Mouse (Mus musculus): ENCODE results near the gene Ctrc. TPM values are rescaled to one million over a fixed set of nuclear protein-coding genes. Genes with fewer than 3 reads are reported as not detected.

Gene Ctrc
- not detected in 2 replicates for polyA plus RNA-seq (2016; fragmentation: Nextera tagmentation; extraction: Ambion mirVana)

DNA sequence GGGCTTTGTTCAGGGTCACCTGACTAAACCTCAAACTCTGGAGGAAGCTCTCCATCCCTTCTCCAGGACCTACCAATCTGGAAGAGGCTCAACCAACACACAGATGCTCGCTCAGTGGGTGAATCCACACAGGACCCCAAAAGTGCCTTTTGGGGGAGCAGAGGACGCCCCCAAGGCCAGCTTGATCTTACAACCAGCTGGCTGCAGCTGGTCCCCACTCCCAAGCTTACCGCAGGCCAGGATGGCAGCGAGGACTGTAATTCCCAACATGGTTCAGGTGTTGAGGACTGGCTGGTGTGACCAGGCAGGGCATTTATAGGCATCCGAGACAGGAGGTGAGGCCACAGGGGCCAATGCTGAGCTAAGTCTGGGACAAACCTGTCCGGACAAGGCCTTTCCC is at the start of gene Ctrc:
Gene Ctrc (minus strand): TSS at position 361 of the 400 bp plus-strand sequence.
- no peak within 1 kb of the TSS for H3K4me3 ChIP-seq
- no peaks in the 10 kb centered on the region for H3K4me1 ChIP-seq
- H3K9ac ChIP-seq, result no peak within 1 kb of the TSS
- H3K36me3 ChIP-seq, result no peaks in the 10 kb centered on the region
- no peaks in the 10 kb centered on the region for H3K27me3 ChIP-seq (replicated peaks)
- no peaks in the 10 kb centered on the region for H3K9me3 ChIP-seq
- no peak within 1 kb of the TSS for H3K4me2 ChIP-seq (replicated peaks)
- no peak within 1 kb of the TSS for H3K27ac ChIP-seq
- ATAC-seq (ENCODE audit: low FRiP score, low read depth), result no peak
- 85% methylated on average over 6 of the region's 6 CpGs for WGBS

DNA sequence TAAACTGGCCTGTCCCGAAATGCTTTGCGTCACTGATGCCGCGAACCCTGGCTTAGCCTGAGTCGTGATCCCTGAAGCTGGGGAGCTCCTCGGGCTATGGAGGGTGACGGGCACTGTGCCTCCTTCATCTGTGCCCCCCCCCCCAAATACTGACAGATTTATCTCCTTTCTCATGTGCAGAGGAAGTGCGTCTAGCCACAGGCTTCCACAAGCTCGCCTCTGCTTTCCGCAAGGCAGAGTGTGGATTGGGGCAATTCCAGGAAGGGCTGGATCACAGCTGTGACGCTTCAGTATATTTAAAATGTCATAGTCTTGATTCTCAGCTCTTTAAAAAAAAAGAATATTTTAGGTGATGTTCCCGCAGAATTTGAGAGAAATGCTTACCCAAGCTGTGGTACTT is 49.6 kb upstream of the Ctrc start:
- peaks cover 31% of the 10 kb centered on the region for H3K4me1 ChIP-seq
- no peaks in the 10 kb centered on the region for H3K9me3 ChIP-seq
- no peak overlapping the region for H3K9ac ChIP-seq
- H3K4me2 ChIP-seq (replicated peaks), result no peak overlapping the region
- no peak overlapping the region for H3K4me3 ChIP-seq
- no peaks in the 10 kb centered on the region for H3K36me3 ChIP-seq
- no peak overlapping the region for H3K27ac ChIP-seq
- H3K27me3 ChIP-seq (replicated peaks), result no peaks in the 10 kb centered on the region
- no peak for ATAC-seq (ENCODE audit: low FRiP score, low read depth)
- WGBS, result 56% methylated on average over 12 of the region's 12 CpGs

DNA sequence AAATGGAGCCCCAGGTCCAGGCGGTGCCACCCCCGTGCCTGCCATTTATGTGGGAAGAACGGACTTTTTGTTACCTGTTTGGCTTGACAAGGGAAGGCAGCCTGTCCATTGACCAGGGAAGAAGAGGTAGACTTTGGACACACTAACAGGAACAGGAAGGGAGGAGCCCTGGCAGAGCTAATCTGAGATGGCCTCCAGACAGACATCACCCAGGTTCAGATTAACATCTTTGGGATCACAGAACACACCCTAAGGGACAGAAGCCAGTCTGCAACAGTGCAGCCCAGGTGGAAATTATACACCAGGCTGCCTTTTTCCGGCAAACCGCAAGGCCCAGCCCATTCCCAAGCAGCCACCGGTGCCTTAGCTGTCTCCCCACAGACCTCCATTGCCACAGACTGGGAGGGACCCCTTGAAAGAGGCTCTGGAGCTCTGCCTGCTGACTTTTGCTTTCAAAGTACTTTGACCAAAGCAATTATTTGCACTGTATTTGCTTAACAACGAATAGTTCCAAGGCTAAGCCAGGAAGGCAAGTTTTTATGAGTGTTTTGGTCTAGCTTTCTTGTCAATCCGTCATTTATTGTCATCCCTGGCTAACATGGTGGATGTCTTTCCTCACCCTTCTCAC is 47.1 kb upstream of the Ctrc start:
- Histone ChIP-seq H3K9me3 (no peaks in the 10 kb centered on the region), H3K4me3 (no peak overlapping the region), H3K4me1 (peaks cover 11% of the 10 kb centered on the region), H3K4me2 (replicated peaks) (no peak overlapping the region), H3K27me3 (replicated peaks) (no peaks in the 10 kb centered on the region), H3K9ac (no peak overlapping the region), H3K36me3 (no peaks in the 10 kb centered on the region), H3K27ac (no peak overlapping the region)
- ATAC-seq (ENCODE audit: low FRiP score, low read depth), result no peak
- 89% methylated on average over 8 of the region's 8 CpGs for WGBS

DNA sequence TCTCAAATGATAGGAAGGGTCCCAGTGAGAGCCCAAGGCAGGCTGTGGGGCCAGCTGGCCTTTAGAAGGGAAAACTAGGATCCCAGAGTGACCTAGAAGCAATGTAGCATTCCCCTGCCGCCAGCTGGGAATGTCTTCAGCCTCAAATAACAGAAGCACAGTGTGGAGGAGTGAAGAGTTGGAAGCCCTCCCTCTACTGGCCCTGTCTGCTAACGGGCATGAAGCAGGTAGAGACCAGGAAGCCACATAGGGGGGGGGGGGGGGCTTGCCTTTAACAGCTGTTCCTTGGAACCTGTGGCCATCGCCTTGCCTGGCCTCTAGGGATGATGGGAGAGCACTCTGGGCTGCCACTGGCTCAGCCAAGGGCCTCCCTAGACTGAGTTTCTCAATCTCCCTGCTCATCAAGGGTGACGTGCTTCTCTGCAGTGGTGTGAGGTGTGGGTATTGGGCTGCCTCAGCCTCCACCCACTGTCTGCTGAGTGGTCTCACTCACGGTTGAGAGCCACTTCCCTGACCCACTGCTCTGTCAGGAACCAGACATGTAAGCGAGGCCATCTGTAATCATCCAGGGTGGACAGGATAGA is 40.3 kb upstream of the Ctrc start:
- no peak for ATAC-seq (ENCODE audit: low FRiP score, low read depth)
- Histone ChIP-seq H3K27me3 (replicated peaks) (no peaks in the 10 kb centered on the region), H3K9ac (no peak overlapping the region), H3K4me2 (replicated peaks) (no peak overlapping the region), H3K4me1 (no peaks in the 10 kb centered on the region), H3K4me3 (no peak overlapping the region), H3K36me3 (no peaks in the 10 kb centered on the region), H3K9me3 (no peaks in the 10 kb centered on the region), H3K27ac (no peak overlapping the region)
- WGBS, result 56% methylated on average over 6 of the region's 6 CpGs

DNA sequence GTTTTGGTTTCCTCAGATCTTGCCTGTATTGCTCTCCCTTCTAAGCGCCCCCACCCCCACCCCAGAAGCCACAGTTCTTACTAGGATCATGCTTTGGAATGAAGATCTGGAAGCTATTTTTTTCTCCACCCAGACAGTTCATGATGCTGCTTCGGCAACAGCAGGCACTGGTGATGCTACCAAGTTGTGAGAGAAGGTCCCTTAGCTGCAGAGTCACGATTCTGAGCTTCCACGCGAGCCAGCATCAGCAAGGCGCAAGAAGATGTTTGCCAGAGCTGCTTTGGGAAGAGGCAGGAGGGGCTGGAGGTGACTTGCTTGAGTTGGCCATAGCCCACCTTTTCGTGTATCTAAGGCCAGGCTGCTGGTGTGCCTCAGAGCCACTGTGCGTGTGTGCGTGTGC is 39.3 kb upstream of the Ctrc start:
- no peak overlapping the region for H3K4me2 ChIP-seq (replicated peaks)
- no peaks in the 10 kb centered on the region for H3K4me1 ChIP-seq
- 82% methylated on average over 9 of the region's 9 CpGs for WGBS
- no peak for ATAC-seq (ENCODE audit: low FRiP score, low read depth)
- H3K9me3 ChIP-seq, result no peaks in the 10 kb centered on the region
- H3K4me3 ChIP-seq, result no peak overlapping the region
- H3K27me3 ChIP-seq (replicated peaks), result no peaks in the 10 kb centered on the region
- H3K27ac ChIP-seq, result no peak overlapping the region
- H3K36me3 ChIP-seq, result no peaks in the 10 kb centered on the region
- H3K9ac ChIP-seq, result no peak overlapping the region

DNA sequence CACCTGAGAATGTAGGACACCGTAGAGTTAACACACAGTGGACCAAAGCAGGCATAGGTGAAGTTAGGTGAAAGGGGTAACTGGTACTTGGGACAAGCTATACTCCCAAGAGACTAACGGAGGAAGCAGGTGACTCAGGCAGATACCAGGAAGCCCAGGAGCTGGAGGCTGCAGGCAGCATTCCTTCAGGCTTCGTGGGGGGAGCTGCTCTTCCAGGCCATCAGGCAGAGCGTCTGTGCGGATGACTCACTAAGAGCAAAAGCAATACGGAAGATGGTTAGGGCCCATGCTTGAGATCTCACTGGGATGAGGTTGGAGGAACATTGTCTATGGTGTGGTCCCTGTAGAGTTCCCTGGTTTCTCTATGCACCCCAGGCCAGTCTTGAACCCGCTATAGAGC is 36.7 kb upstream of the Ctrc start:
- Histone ChIP-seq H3K4me1 (no peaks in the 10 kb centered on the region), H3K9ac (no peak overlapping the region), H3K27me3 (replicated peaks) (no peaks in the 10 kb centered on the region), H3K4me3 (no peak overlapping the region), H3K4me2 (replicated peaks) (no peak overlapping the region), H3K36me3 (no peaks in the 10 kb centered on the region), H3K9me3 (no peaks in the 10 kb centered on the region), H3K27ac (no peak overlapping the region)
- WGBS, result 85% methylated on average over 7 of the region's 7 CpGs
- no peak for ATAC-seq (ENCODE audit: low FRiP score, low read depth)

DNA sequence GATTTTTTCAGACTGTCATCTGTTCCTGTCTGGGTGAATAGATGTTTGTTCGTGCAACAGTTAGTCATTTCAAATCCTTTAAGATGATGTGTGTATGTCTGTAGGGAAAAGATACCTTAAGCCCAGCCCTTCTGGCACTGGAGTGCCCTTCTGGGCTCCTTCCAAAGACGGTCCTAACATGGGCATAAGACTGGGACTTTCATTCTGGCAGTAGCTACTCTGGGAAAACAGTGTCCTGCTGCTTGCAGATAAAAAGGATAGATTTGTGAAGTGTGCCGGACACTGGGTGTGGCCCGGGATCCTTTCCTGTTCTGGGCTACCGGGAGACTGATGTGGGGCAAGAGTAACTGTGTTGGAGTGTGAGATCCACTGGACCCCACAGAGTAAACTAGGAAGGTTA is 35.8 kb upstream of the Ctrc start:
- WGBS, result 86% methylated on average over 5 of the region's 5 CpGs
- H3K4me2 ChIP-seq (replicated peaks), result no peak overlapping the region
- H3K36me3 ChIP-seq, result no peaks in the 10 kb centered on the region
- ATAC-seq (ENCODE audit: low FRiP score, low read depth), result no peak
- H3K9me3 ChIP-seq, result no peaks in the 10 kb centered on the region
- no peaks in the 10 kb centered on the region for H3K4me1 ChIP-seq
- no peak overlapping the region for H3K9ac ChIP-seq
- H3K4me3 ChIP-seq, result no peak overlapping the region
- no peaks in the 10 kb centered on the region for H3K27me3 ChIP-seq (replicated peaks)
- no peak overlapping the region for H3K27ac ChIP-seq

DNA sequence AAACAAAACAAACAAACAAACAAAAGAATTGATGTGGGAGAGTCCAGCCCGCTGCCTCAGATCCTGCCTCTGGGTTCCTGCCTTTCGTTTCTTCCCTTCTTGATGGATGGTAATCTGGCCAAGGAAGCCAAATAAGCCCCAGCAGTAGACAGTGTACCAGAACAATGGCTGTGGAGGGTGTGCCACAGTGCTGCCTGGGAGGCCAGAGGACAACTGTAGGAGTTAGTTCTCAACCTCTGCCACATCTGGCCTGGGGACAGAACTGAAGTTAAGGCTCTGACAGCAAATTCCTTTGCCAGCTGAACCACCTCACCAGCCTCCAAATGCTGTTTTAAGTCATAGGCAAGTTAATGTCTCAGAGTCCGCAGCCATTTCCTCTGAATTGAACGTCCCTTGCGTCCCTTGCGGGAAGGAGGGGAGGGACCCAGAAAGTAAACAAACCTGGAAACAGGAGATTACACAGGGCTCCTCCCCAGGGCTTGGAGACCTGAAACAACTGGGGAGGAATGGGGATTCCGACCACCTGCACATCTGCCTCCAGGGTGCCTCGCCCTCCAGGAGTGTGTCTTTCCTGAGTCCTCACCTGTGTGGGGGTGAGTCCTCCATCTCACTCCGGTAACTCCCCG is 35.2 kb upstream of the Ctrc start:
- Histone ChIP-seq H3K36me3 (no peaks in the 10 kb centered on the region), H3K27ac (no peak overlapping the region), H3K9ac (no peak overlapping the region), H3K27me3 (replicated peaks) (no peaks in the 10 kb centered on the region), H3K4me3 (no peak overlapping the region), H3K4me2 (replicated peaks) (no peak overlapping the region), H3K4me1 (no peaks in the 10 kb centered on the region), H3K9me3 (no peaks in the 10 kb centered on the region)
- no peak for ATAC-seq (ENCODE audit: low FRiP score, low read depth)
- 66% methylated on average over 10 of the region's 10 CpGs for WGBS

DNA sequence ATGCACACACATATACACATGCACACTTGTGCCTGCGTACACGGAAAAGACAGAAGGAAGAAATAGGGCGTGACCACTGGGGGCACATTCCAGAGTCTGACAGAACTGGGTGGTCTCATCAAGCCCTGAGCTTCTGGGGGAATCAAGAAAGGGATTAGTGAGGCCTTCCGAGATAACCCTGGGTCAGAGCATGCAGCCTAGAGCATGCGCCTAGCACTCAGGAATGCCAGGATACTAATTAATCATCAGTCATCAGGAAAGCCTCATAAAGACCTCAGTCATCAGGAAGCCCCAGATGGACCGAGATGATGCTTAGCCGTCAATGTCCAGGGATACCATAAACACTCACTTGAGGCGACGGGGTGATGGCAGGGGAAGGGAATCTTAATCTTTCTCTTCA is 33.7 kb upstream of the Ctrc start:
- Histone ChIP-seq H3K27me3 (replicated peaks) (no peaks in the 10 kb centered on the region), H3K9ac (no peak overlapping the region), H3K4me2 (replicated peaks) (no peak overlapping the region), H3K4me3 (no peak overlapping the region), H3K4me1 (peaks cover 6% of the 10 kb centered on the region), H3K36me3 (no peaks in the 10 kb centered on the region), H3K9me3 (no peaks in the 10 kb centered on the region), H3K27ac (no peak overlapping the region)
- no peak for ATAC-seq (ENCODE audit: low FRiP score, low read depth)
- WGBS, result 75% methylated on average over 9 of the region's 9 CpGs

DNA sequence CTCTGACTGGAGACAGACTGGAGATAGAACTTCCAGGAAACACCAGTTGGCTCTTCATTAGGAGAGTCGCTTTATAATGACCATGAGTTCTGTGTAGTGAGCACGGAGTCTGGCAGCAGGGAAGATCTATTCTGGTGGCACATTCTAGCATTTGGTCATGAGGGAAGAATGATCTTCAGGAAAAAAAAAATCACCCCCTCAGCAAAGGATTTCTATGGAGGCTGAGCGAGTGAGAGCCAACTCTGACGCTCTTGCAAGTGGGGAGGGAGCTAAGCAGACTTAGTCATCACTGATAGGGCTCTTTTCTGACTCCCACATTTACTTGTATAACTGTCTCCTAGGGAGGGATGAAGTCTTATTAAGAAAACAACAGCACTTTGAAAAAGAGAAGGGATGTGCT is 32.9 kb upstream of the Ctrc start:
- Histone ChIP-seq H3K4me1 (peaks cover 9% of the 10 kb centered on the region), H3K4me3 (no peak overlapping the region), H3K9ac (no peak overlapping the region), H3K27ac (no peak overlapping the region), H3K9me3 (no peaks in the 10 kb centered on the region), H3K36me3 (no peaks in the 10 kb centered on the region), H3K27me3 (replicated peaks) (no peaks in the 10 kb centered on the region), H3K4me2 (replicated peaks) (no peak overlapping the region)
- 83% methylated on average over 4 of the region's 4 CpGs for WGBS
- no peak for ATAC-seq (ENCODE audit: low FRiP score, low read depth)

DNA sequence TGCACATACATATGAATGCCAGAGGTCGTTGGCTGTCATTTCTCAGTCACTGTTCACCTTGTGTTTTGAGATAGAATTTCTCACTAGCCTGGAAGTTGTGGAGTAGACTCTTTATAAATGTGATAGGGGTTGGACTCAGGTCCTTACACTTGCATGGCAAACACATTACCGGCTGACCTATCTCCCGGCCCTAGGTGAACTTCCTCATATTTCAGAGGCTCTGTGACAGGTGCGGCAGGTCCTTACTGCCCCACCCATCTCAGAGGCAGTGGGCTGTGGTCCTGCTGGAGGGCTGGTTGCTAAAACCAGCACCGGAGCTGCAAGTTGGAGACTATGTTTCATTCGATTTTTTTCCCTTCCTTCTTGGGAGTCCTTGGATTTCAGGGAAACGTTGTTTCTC is 32.5 kb upstream of the Ctrc start:
- H3K4me2 ChIP-seq (replicated peaks), result no peak overlapping the region
- no peak overlapping the region for H3K4me3 ChIP-seq
- H3K9me3 ChIP-seq, result no peaks in the 10 kb centered on the region
- 72% methylated on average over 7 of the region's 7 CpGs for WGBS
- H3K27me3 ChIP-seq (replicated peaks), result no peaks in the 10 kb centered on the region
- ATAC-seq (ENCODE audit: low FRiP score, low read depth), result no peak
- no peak overlapping the region for H3K27ac ChIP-seq
- H3K36me3 ChIP-seq, result no peaks in the 10 kb centered on the region
- H3K9ac ChIP-seq, result no peak overlapping the region
- H3K4me1 ChIP-seq, result peaks cover 13% of the 10 kb centered on the region

DNA sequence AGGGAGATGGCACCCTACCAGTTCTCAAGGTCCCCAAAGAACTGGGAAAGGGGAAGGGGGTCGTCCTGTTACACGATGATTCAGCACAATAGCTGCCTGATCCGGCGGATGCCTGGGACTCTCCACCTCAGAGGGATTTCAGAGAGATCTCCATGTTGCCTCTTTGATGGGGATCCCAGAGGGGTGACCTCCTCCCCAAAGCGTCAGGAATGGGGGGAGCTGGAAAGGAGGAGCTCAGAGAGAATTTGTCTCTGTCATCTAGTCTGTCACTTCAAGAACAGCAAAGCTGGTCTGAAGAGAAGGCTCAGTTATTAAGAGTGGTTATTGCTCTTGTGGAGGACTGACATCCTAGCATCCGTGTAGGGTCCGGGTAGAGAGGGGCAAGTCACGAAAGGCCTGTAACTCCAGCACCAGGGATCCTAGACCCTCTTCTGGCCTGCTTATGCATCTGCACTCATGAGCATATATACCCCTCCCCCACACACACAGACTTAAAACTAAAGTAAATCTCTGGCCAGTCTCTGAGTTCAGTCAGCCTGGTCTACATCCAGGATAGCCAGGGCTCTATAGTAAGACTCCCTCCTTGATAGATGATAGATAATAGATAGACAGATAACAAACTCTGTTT is 29.4 kb upstream of the Ctrc start:
- 20% methylated on average over 8 of the region's 8 CpGs for WGBS
- Histone ChIP-seq H3K4me3 (peak overlapping the region; percentile 73), H3K9me3 (no peaks in the 10 kb centered on the region), H3K4me1 (peaks cover 33% of the 10 kb centered on the region), H3K9ac (peak overlapping the region; percentile 78; the same call in 1 of the 2 replicates), H3K4me2 (replicated peaks) (peak overlapping the region; percentile 95), H3K27me3 (replicated peaks) (no peaks in the 10 kb centered on the region), H3K36me3 (no peaks in the 10 kb centered on the region), H3K27ac (no peak overlapping the region)
- peak; percentile 25; the same call in 1 of the 2 replicates for ATAC-seq (ENCODE audit: low FRiP score, low read depth)

Measured in neural tube, embryonic 12.5 days (tissue).